Mouse (Mus musculus): ENCODE results near the gene Gpbp1.

DNA sequence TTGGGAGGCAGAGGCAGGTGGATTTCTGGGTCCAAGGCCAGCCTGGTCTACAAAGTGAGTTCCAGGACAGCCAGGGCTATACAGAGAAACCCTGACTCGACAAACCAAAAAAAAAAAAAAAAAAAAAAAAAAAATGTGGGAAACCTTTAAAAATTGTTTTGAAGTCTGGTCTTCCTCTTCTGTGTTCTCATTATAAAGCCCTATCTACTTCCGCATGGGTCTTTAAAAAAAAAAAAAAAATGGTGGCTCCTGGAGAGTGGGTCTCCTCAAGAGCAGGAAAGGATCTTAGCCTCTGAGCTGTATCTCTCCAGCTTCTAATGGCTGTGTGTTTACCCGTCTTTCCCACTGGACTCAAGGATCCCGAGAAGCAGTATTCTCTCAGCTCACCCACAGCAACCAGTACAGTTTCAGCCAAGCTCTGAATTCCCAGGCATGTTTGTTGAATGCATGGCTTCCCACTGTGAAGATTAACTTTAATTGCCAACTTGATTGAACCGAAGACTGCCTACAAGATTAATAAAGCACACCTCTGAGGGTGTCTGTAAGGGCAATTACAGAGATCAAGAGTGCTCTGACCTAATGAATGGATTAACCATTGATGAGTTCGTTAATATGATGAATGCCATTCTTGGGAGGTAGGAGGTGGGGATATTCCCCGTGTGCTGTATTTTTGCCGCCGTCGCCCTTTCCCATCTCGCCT, 4.6 kb upstream of the Gpbp1 start:
- no peak for TF ChIP-seq CTCF (IDR thresholded peaks at IDR 0.05)
- TF ChIP-seq EP300 (IDR thresholded peaks at IDR 0.05): no peak

Data from lung, postnatal 0 days (tissue).